Mouse (Mus musculus): ENCODE data around the gene Olfr403. TPM values are rescaled to one million over a fixed set of nuclear protein-coding genes. Genes with fewer than 3 reads are reported as not detected.

The Olfr403 gene
- polyA plus RNA-seq (2014; fragmentation: Illumina TruSeq; extraction: RNeasy Lipid Tissue Mini Kit (QIAGEN cat#74804); ENCODE audit: low read depth, low replicate concordance), result not detected

DNA sequence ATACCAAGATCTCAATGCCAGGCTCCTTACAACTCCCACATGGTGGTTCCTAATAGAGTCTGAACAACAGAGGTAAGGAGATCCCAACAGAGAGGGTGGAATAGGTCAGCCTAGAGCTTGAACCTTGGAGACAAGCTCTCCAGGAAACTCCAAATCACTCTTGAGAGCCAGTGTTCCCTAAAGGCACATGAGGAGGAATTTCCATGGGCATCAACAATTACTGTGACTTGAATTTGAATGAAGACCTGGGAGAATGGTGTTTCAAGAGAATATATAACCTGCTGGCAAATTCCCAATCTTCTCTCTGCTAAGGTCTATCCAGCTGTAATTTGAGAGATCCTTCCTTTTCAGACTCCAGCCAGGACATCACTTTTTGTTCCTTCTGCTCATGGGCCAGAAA, at the start of gene Olfr403:
Olfr403 (plus strand) TSS at position 301 of the 400 bp plus-strand sequence.

DNA sequence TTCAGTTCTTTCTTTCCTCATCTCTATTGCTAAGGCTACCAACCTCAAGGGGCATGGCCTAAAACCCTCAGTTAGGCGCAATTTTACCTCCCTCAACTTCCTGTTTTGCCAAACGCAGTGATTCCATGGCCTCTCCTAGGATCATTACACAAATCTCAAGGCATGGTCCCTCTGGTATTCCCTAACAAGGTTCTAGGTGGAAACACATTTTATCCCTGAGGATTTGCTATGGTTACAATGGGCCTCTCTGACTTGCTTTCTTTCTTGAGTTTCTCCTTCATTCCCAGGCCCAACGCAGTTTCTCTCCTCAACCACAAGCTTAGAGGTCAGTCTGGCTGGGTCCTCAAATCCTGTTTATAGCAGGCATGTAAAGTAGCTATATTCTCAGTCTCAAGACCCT, 32.8 kb upstream of the Olfr403 start, which contains the start of gene Olfr402:
Olfr402 (plus strand) TSS at position 301 of the 400 bp plus-strand sequence.

DNA sequence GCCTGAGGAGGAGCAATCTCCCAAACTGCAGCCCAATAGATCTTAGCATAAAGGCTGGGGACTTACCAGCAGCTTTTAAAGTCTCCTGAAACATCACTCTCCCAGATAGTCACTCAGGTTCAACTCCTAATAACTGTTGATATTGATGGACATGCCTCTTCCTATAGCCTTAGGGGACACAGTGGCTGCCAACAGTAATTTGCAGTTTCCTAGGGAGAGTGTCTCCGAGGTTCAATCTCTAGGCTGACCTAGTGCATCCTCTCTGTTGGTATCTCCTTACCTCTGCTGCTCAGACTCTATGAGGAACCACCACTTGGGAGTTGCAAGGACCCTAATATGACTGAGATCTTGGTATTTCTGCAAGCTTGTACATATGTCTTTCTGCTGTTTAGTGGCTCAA, 25.2 kb downstream of the Olfr403 start, which contains the start of gene Olfr43:
Olfr43 (minus strand) TSS at position 101 of the 400 bp plus-strand sequence.

Other genes with a start within 250 kb of the Olfr403 start
- not detected for gene Olfr23, start 249.6 kb upstream of the Olfr403 start, polyA plus RNA-seq (2014; fragmentation: Illumina TruSeq; extraction: RNeasy Lipid Tissue Mini Kit (QIAGEN cat#74804); ENCODE audit: low read depth, low replicate concordance)
- not detected for gene Olfr397, start 225.4 kb upstream of the Olfr403 start, polyA plus RNA-seq (2014; fragmentation: Illumina TruSeq; extraction: RNeasy Lipid Tissue Mini Kit (QIAGEN cat#74804); ENCODE audit: low read depth, low replicate concordance)
- not detected for gene Olfr398, start 195.8 kb upstream of the Olfr403 start, polyA plus RNA-seq (2014; fragmentation: Illumina TruSeq; extraction: RNeasy Lipid Tissue Mini Kit (QIAGEN cat#74804); ENCODE audit: low read depth, low replicate concordance)
- not detected for gene Olfr139, start 129.7 kb upstream of the Olfr403 start, polyA plus RNA-seq (2014; fragmentation: Illumina TruSeq; extraction: RNeasy Lipid Tissue Mini Kit (QIAGEN cat#74804); ENCODE audit: low read depth, low replicate concordance)
- not detected for gene Olfr399, start 129.6 kb upstream of the Olfr403 start, polyA plus RNA-seq (2014; fragmentation: Illumina TruSeq; extraction: RNeasy Lipid Tissue Mini Kit (QIAGEN cat#74804); ENCODE audit: low read depth, low replicate concordance)
- not detected for gene Zfp616, start 116.3 kb upstream of the Olfr403 start, polyA plus RNA-seq (2014; fragmentation: Illumina TruSeq; extraction: RNeasy Lipid Tissue Mini Kit (QIAGEN cat#74804); ENCODE audit: low read depth, low replicate concordance)
- not detected for gene Olfr401, start 72.5 kb upstream of the Olfr403 start, polyA plus RNA-seq (2014; fragmentation: Illumina TruSeq; extraction: RNeasy Lipid Tissue Mini Kit (QIAGEN cat#74804); ENCODE audit: low read depth, low replicate concordance)
- not detected for gene Olfr402, start 32.7 kb upstream of the Olfr403 start, polyA plus RNA-seq (2014; fragmentation: Illumina TruSeq; extraction: RNeasy Lipid Tissue Mini Kit (QIAGEN cat#74804); ENCODE audit: low read depth, low replicate concordance)
- gene Olfr43, start 25.1 kb downstream of the Olfr403 start, polyA plus RNA-seq (2014; fragmentation: Illumina TruSeq; extraction: RNeasy Lipid Tissue Mini Kit (QIAGEN cat#74804); ENCODE audit: low read depth, low replicate concordance), result not detected
- not detected for gene Olfr406, start 73.6 kb downstream of the Olfr403 start, polyA plus RNA-seq (2014; fragmentation: Illumina TruSeq; extraction: RNeasy Lipid Tissue Mini Kit (QIAGEN cat#74804); ENCODE audit: low read depth, low replicate concordance)
- not detected for gene Olfr59, start 97.5 kb downstream of the Olfr403 start, polyA plus RNA-seq (2014; fragmentation: Illumina TruSeq; extraction: RNeasy Lipid Tissue Mini Kit (QIAGEN cat#74804); ENCODE audit: low read depth, low replicate concordance)
- gene Olfr410, start 151.8 kb downstream of the Olfr403 start, polyA plus RNA-seq (2014; fragmentation: Illumina TruSeq; extraction: RNeasy Lipid Tissue Mini Kit (QIAGEN cat#74804); ENCODE audit: low read depth, low replicate concordance), result not detected
- not detected for gene Olfr411, start 166.4 kb downstream of the Olfr403 start, polyA plus RNA-seq (2014; fragmentation: Illumina TruSeq; extraction: RNeasy Lipid Tissue Mini Kit (QIAGEN cat#74804); ENCODE audit: low read depth, low replicate concordance)
- gene Olfr412, start 175.8 kb downstream of the Olfr403 start, polyA plus RNA-seq (2014; fragmentation: Illumina TruSeq; extraction: RNeasy Lipid Tissue Mini Kit (QIAGEN cat#74804); ENCODE audit: low read depth, low replicate concordance), result not detected